ENCODE assay signal across 18 mouse cellular contexts in genomic region chr17:28929369-28929768, GRCm38 (mm10). TPM values are rescaled to one million over a fixed set of nuclear protein-coding genes. Genes with fewer than 3 reads are reported as not detected.
"Had no signal": no experiment of that assay in that cellular context is flagged by ENCODE, and none has a peak within 500 bp of the region (broad histone marks: within the 10 kb centered on the region; RNA-seq: fewer than 3 reads in every experiment).

No protein-coding gene starts in this region.

- ATAC-seq: midbrain, embryonic 15.5 days had no signal

- H3K9me3 ChIP-seq: limb, embryonic 10.5 days; midbrain, embryonic 15.5 days; neural tube, embryonic 12.5 days; stomach, embryonic 15.5 days had no signal

- H3K27ac ChIP-seq: left cerebral cortex, adult 2 months; midbrain, embryonic 15.5 days; neural tube, embryonic 12.5 days had no signal

- H3K9ac ChIP-seq: midbrain, embryonic 15.5 days; neural tube, embryonic 12.5 days; stomach, embryonic 15.5 days had no signal

- H3K36me3 ChIP-seq: limb, embryonic 10.5 days; midbrain, embryonic 15.5 days; neural tube, embryonic 12.5 days; stomach, embryonic 15.5 days had no signal

- DNase-seq: kidney, adult 2 months; kidney, postnatal 10 days; lung, adult 2 months; lung, postnatal 36 days; right cerebral cortex, postnatal 4 days; thymus, postnatal 36 days had no signal

- H3K4me3 ChIP-seq: left cerebral cortex, adult 2 months; limb, embryonic 10.5 days; midbrain, embryonic 15.5 days; neural tube, embryonic 12.5 days; stomach, embryonic 15.5 days had no signal

- H3K27me3 ChIP-seq: midbrain, embryonic 15.5 days; neural tube, embryonic 12.5 days; stomach, embryonic 15.5 days had no signal

- H3K4me2 ChIP-seq: midbrain, embryonic 15.5 days; neural tube, embryonic 12.5 days had no signal

RNA-seq across cellular contexts. Expression of gene Pxt1, which starts 14.3 kb away (rescaled TPM):
- total RNA-seq: layer of hippocampus, adult 8-10 months; layer of hippocampus, postnatal 25 days; left cerebral cortex, adult 2 months; left cerebral cortex, postnatal 14 days; monocyte, adult 5-6 weeks; neutrophil, adult 5-6 weeks had no signal
- polyA plus RNA-seq: intestine, embryonic 16.5 days; neural tube, embryonic 12.5 days; stomach, embryonic 15.5 days; thymus, postnatal 0 days had no signal
